Mouse (Mus musculus) c-Kit-positive CD71-negative TER-119-negative erythroid progenitor cells, embryonic 14.5 days (primary cell): Measurements from ENCODE around the gene G3bp1.

Experiments
- DNase-seq: peaks from one replicate; pipeline ENCODE4 v3.0.0-alpha.2; 2013; ENCODE audit warnings: low read depth

The G3bp1 gene

DNA sequence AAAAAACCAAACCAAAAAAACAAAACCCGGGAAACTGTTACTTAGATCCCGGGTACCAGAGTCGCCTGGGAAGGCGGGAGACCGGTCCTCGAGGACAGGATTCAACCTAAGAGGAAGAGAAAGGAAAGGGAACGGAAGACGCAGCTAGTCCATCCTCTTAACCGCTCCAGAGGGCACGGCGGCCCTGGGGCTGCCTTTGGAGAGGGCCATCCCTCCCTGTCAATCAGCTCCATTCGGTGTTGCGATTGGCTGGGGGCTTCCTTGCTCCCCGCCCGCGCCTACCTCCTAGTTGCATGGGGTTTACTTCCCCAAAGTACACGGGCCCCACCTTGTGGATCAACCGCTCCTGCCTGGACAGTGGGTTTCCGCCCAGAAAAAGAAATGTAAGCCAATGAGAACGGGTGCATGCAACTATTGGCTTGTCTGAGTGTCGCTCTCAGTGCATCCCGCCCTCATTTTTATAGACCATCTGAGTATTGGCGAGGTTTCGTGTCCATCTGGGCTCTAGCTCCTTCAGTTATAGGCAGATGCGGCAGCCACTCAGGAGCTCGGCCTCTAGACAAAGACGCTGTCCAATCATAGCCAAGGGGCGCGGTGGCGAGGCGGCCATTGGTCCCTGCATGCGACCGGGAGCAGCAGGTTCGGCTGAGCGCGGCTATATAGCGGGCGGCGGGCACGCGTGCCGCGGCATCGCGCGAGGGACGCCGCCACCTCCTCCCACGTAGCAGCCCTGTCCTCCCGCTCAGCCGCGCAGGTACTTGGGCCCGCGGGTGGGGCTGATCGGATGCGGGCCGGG is at the start of gene G3bp1:
Gene G3bp1 (plus strand): TSS at position 638 of the 796 bp plus-strand sequence.
- DNase-seq, result peak; percentile 96

DNA sequence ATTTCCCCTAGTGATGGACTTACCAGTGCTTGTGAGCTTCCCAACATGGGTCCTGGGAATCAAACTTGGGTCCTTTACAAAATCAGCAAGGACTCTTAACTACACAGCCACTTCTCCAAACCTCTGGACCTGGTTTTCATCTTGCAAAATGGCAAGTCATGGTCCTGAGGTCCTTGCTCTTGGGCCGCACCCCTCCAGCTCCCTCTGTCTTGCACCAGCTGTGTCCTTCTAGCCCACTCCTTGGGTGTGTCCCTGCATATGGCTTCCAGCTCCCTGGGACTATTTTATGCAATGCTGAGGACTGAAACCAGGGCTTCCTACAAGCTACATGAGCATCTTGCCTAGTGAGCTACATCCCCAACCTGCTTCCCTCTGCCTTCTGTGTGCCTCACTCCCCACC is 46.5 kb upstream of the G3bp1 start, which contains the start of gene Sparc:
Gene Sparc (minus strand): TSS at position 206 of the 400 bp plus-strand sequence.
- DNase-seq, result no peak

DNA sequence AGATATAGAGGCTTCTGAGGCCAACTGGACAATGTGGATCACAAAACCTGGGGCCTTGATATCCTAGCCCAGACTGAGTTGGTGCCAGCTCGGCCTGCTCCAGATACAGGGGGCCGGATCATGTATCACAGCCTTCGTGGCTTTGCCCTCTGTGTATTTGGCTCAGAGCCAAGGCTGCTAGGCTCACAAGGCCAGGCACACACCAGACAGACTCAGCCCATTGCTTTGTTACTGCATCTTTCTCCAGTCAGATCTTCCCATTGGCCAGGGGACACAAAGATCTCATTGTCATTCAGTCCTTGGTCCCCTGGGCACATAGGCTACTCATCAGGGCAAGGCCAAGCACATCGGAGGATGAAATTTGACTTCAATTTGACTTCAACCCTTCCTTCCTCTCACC is 45.7 kb upstream of the G3bp1 start:
- DNase-seq, result no peak

DNA sequence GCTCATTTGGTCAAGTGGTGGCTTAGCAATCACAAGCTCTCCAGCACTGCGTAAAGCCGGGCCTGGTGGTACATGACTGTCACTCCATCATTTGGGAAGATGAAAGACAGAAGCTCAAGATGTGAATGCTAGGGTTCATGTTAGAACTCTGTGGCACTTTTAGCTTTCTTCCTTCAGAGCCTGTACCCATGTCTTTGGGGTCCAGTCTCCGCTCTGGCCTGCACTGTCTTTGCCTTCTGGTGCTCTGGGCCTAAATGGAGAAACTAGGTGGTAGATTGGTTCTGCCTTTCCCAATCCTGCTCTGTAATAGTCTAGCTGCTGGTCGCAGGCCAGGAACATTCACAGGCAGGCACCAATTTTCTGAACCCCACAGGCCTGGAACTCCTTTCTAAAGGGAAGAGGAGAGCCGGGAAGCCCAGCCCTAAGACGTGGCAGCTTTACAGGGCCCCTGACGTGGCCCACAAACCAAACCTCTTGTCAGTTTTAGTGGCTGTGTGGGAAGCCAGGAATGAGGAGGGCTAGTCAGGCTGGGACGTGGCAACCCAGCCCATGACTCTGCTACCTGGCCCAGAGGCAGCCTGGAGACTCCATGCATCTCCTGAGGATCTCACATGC is 44.6 kb upstream of the G3bp1 start:
- no peak for DNase-seq

DNA sequence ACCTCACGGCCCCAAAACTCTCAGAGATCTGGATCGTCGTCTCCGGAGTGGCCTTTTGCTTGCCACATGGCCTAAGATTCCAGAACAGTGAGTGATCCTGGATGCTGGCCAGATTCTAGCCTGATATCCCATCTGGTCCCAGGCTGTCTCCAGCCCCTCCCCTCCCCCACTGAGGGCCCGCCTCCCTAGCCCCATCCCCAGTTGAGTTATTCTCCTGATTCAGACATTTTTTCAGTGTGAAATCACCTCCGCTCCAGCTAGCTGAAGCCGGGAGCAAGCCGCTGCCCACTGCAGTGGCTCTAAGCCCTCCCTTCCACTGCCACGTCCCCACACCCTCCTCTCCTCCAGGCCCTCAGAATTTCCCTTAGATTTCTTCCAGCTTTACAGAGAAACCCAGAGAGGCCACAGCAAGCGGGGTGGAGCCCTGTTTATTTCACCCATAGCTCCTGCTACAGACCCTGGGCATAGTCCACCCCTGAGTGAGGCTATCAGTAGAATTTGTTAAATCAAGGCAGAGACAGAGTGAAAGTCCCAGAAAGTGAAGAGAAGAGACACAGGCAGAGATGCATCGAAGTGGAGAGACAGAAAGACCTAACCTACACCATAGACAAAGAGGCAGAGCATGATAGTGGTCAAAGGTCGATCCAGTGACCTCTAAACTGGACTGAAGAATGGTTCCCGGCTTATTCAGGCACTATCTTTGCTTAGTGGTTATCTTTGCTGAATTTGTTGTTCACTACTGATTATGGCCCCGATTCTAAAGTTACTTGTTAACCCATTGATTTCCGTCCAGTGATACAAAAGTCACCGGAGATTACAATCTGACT is 41.1 kb upstream of the G3bp1 start:
- DNase-seq, result no peak

DNA sequence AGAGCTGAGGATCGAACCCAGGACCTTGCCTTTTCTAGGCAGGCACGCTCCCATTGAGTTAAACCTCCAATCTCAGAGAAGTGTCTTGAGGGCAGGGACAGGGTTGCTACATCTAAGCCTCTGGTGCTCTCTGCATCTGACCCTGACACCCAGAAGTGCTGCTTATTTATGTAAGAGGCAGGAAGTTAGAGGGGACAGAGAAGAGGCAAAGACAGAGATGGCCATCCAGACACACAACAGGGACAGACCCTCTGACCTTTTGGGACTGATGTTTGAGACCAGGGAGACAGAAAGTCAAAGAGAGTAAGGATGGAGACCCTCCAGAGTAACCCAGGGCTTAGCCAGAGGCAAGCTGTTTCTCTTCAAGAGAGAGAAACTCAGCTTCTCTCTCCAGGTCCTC is 39.5 kb upstream of the G3bp1 start:
- DNase-seq, result no peak

DNA sequence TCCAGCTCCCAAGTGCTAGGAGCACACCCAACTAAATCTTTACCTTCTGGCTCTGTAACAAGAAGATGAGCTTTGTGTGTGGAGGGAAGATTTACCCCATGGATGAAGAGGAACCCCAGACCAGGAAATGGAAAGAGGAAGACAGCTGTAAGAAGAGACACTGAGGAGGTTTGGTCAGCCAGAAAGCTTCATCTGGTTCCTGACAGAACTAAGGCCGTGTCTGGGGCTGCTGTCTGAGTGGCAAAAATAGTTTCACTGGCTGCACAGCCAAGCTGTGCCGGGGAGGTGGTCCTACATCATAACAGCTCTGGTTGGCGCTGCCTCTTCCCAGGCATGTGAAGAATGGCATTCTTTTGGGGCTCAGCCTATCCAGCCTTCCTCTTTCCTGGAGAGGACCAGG is 36.5 kb upstream of the G3bp1 start:
- DNase-seq, result no peak

DNA sequence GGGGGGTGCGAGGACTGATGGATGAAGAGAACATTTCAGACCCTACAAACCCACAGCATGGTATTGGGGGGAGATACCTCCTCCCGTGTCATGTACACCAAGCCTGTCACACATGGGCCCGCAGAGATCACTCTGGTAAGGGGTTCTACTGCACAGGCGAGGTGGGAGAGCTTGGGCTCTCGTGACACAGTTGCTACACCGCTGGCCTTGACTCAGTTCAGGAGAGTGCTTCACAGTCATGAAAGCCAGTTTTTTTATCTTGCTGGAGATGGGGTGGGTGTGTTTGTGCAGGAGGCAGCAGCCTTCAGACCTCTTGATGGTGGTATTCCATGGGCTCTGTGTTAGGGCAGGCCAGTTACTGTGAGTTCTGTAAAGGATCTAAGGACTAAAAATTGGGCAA is 33.4 kb upstream of the G3bp1 start:
- DNase-seq, result no peak

DNA sequence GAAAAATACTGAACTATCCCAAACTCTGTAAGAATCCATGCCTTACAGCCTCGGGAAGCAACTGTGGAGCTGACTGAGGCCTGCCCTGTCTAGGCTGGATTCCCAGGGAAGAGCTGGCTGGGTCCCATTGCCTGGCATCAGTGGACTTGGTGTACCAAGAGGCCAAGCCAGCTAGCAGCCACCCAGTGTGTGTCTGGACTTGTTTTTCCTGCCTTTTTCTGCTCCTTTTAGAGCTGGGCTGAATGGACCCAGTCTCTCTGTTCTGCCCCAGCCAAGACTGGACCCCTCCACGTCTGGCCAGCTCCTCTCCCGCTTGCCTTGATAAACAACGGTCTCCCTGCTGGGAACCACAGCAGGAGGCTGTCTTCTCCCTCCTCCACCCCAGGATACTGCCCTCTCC is 31.5 kb upstream of the G3bp1 start:
- no peak for DNase-seq

DNA sequence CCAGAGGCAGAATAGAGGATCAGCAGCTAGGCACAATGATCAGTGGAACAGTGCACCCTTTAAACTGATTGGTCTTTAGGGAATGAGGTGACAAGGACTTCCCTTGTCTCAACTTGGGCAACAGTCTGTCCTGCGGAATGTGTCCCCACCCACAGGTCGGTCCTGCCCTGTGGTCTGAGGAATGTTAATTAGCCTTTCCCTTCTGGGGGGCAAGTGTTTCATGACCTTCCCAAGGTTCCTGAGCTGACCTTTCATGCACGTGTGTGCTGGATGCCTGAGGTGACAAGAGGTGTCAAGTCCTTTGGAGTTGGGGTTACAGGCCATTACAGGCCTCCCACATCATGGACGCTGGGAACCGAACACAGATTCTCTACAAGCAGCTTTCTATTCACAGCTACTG is 29.8 kb upstream of the G3bp1 start:
- no peak for DNase-seq

DNA sequence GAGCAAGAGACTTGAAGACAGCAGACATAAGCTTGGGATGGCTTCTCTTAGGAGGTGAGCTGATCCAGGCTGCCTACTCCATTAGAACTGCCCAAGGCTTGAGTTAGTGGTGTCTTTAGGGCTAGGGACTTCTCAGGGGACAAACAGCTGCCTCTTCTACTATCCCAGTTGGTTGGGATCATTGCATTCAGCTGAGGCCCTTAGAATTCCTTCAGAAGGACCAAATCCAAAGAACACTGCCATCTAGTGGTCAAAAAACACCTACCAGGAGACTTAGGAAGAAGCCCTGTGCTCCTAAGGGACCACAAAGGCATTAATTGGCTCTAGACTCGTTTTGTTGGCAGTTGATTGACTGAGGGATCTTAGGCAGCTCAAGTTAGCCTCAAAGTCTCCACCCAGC is 24.7 kb upstream of the G3bp1 start:
- DNase-seq, result no peak

DNA sequence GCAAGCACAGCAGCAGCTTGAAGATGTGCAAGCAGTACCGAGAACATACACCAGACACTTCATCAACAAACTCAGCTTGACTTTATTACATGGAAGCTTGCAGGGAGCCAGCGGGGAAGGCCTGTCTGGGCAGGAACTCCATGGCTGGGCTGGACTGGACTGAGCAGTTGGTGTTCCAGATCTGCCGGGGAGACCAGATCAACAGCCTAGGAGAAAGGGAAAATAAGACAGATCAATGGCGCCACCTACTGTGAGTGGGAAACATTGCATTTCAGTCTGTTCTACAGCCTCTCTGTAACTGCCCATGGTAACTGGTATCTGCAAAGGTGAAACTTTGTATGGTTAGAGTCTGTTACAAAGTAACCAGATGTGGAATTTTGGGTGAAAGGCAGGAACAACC is 22.9 kb upstream of the G3bp1 start:
- DNase-seq, result peak; percentile 60

DNA sequence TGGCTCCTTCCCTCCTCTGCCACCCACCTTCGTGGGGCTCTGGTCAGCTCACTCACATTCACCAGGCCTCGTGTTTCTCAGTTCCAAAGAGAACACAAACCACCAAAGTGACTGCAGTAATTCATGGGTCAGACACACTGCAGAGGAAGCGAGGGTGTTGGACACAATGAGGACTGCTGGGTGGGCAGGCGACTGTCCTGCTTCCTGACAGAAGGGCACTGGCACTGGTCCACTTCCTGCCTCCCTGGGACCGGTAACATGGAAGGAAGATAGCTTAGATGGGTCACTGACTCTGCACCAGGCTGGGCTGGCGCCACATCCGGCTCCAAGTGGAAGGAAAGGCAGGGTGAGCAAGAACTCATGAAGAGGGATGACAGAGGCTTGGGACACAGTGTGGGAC is 20.0 kb upstream of the G3bp1 start:
- DNase-seq, result no peak

DNA sequence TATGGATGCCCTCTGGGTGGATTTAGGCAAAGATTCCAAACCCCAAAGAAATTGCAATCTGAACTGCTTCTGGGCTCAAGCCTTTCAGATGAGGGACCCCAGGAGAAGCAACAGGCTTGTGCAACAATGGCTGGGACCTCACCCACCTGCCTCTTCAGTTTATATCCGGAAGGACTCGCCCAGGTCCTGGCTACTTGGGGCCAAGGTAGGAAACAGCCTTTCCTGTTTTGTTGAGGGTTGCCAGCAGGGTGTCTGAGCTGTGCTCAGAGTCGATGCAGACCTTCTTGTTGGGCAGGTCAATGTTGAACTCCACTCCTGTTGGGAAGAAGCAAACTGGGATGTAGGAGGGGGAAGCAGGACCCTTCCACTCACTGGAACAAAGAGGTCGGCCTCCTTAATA is 19.2 kb upstream of the G3bp1 start:
- DNase-seq, result no peak

DNA sequence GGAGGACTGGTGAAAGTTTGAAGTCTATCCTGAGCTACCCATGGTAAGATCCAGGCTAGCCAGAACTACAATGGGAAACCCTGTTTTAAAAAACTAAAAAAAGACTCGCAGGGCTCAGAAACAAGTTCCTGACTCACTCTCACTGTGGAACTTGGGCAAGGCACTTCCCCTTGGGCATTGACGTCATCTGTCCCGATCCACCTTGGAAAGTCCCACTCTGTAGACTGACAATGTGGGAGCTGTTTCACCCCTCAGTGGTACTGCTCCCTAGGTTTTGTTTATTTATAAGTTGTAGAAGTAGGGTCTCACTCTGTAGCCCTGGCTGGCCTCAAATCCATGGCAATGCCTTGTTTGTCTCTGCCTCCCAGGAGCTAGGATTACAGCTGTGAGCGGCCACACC is 15.8 kb upstream of the G3bp1 start:
- no peak for DNase-seq

DNA sequence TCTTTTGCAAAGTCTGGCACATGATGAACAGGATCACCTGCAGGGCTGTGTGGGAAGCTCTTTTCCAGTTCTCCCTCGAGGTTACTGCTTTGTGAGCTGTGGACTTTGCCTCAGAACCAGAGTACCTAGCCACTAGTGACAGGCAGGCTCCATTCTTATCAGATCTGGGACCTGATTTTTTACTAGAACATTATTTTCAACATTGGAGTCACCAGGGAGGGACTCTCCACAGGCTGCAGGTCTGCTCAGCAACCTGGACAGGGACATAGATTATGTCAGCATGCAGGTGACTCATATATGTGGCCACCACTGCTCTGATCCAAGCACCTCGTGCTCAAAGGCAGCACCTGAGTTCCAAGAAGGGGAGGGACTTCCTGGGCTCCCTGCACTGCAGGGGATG is 14.3 kb upstream of the G3bp1 start:
- DNase-seq, result no peak

DNA sequence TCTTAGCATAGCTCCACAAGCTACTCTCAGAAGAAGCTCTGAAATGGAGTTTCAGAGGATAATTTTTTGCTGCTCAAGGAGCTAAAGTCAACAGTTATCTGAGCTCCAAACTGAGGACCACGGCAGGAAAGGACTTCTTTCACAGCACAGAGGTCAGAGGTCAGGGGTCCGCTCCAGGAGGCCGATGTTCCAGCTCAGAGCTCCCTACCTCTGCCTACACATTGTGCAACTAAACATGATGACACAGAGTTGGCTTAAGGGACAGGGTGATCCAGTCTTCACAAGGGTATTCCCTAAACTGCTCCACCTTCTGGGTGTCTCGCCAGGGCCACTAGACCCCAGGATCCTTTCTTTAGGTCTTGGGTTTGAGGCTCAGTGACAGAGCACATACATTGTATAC is 11.0 kb upstream of the G3bp1 start:
- no peak for DNase-seq

DNA sequence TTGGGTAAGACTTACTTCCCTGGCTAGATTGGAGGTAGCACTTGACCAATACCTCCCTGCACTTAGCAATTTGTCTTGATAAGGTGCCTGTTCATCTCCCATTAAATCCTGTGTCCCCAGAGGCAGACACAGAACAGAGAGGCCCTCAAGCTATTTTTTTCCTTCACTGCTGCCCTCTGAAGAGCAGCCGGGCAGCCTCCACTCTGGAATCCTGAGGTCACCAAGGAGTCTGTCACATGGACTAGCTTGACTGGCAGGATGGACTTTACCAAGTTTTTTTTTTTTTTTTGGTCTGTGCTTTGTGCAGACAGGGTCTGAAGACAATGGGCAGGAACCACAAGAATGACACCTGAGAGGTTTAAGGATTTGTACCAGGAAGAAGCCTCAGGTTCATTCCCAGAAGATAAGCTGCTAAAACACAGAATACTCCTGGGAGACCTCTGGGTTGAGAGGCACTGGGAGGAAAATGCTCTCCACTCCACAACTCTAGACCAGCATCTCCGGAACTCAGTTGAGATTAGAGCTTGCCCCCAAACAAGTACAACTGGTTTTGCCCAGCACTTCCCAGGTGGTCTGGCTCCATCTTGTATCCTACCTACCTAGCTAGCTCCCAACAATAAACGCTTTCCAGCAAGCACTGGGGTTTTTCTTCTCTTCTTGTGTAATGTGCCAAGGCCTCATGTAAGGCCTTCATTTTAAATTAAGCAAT is 9.5 kb upstream of the G3bp1 start:
- no peak for DNase-seq

DNA sequence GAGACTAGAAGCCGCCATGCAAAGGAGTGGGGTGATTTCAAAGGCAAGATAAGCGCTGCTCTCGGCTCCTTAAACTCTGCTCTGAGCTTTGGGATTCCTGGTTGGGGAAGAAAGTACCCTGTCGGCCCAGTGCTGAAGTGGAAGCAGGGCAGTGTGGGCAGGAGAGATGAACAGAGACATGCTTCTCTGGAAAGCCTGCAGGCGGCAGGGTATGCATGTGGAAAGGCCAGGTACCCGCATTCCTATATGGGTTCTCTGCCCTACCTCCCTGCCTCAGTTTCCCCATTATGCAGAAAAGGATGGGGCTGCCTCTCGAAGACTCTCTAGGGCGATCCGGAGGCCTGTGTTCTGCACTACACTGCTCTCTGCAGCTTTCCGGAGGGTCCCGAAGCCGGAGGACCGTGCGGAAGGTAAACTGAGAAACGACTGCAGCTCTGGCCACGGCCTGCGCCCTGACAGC is 8.9 kb upstream of the G3bp1 start:
- no peak for DNase-seq

DNA sequence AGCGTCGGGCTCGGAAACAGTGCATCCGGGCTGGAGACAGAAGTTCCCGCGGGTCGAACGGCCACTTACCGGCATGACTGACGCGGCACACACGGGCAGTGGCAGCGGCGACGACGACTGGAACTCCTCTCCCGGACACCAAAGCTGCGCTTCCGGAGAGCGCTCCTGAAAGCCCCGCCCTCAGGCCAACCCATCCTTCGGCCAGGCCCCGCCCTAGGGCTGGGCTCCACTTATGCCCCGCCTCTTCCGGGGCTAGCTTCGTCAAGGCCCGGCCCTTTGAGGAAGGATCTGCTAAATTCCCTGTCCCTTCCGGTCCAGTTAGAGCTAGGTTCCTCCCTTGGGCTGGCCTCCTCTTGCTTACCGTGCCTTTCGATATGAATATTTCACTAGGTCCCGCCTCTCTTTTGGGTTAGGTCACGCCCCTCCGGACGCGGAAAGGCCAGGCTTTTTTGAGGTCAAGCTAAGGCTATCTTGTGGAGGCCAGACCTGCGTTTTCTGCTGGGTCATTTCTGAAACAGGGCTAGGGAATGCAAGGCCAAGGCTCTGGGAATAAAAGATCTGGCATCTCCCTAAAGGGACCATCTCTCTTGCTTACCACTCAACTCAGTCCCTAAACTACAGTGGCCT is 8.4 kb upstream of the G3bp1 start, which contains the start of gene Atox1:
Gene Atox1 (minus strand): TSS at position 221 of the 627 bp plus-strand sequence.
- peak; percentile 96 for DNase-seq

DNA sequence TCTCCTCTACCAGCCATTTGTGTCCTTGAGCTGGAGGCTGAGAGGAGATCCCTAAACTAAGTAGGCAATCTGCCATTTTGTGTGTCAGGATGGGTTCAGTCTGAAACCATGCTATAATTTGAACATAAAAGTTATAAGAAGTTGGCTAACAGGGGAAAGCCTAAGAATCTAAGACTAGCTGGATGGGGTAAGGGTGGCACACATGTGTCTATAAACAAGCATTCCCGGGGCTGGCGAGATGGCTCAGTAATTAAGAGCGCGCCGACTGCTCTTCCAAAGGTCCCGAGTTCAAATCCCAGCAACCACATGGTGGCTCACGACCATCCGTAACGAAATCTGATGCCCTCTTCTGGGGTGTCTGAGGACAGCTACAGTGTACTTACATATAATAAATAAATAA is 7.3 kb upstream of the G3bp1 start:
- no peak for DNase-seq

DNA sequence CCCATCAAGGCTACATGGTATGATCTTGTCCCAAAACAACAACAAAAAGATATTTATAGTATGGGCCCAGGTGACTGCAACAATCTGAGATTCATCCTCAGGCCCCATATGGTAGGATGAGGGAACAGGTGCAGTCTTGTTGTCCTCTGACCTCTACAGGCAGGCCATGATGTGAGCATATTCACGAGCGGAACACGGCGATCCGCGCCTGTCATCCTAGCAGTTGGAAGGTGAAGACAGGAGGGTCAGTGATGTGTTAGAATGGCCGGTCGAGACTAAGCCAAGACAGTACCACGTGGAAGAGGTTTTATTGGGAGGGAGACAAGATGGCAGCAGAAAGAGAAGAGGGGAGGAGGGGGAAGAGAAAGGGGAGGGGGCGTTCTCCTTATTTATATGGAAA is 4.8 kb upstream of the G3bp1 start:
- no peak for DNase-seq
